Mouse (Mus musculus) spleen, postnatal 10 days (tissue): ENCODE measurements around the gene Pkdcc.

Source experiments
- DNase-seq, 2 experiments: peaks; one replicate each; pipeline ENCODE4 v3.0.0; 2021 to 2022; ENCODE audit warnings: low spot score in 2 of 2

Pkdcc gene

DNA sequence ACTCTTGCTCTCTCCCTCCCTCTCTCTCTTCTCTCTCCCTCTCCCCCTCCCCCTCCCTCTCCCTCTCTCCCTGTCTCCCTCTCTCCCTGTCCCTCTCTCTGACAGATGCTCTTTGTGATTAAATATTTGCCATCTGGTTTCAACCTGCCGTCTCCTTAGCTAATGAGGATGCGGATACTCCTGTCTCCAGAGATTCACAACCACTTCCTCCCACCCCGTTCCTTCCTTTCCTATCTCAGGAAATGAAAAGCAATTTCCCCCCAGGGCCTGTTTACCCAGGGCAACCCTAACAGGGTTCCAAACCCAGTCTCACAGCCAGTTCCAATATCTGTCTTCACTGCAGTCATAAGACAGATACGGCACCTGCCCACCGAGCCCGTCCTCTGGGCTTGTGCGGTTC, 31.0 kb downstream of the Pkdcc start:
- DNase-seq = no peak

DNA sequence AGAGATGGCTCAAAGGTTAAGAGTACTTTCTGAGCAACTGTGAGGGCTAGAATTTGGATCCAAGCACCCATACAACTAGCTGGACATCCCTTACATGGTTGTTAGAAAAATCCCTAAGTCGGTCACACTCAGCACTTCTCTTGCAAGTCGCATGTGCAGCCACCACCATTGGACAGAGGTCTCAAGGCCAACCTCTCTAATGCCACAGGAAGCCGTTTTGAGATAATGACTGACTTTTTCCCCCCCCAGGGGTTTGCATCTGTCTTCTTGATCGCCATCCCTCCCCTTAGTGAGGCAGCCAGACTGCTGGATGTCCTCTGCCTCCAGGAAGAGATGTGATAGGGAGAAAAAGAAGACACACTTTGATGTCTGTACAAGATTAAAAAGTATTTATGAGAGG, 32.1 kb downstream of the Pkdcc start:
- no peak for DNase-seq

DNA sequence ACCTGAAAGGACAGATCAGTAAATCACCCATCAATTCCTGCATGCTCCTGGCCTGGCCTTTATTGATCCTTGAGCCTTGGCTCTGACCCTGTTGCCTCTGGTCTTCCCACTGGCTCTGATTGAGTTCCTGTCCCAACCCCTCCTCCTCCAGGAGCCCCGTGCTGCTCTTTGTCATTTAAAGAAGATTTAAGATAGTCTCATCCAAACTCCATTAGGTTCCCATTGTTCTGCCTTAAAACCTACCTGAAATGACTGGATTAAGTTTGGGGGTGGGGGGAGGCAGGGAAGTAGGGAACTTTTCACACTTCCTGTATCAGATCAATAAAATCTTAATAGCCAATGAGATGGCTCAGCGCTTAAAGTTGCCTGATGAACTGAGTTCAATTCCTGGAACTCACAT, 33.4 kb downstream of the Pkdcc start:
- no peak for DNase-seq

DNA sequence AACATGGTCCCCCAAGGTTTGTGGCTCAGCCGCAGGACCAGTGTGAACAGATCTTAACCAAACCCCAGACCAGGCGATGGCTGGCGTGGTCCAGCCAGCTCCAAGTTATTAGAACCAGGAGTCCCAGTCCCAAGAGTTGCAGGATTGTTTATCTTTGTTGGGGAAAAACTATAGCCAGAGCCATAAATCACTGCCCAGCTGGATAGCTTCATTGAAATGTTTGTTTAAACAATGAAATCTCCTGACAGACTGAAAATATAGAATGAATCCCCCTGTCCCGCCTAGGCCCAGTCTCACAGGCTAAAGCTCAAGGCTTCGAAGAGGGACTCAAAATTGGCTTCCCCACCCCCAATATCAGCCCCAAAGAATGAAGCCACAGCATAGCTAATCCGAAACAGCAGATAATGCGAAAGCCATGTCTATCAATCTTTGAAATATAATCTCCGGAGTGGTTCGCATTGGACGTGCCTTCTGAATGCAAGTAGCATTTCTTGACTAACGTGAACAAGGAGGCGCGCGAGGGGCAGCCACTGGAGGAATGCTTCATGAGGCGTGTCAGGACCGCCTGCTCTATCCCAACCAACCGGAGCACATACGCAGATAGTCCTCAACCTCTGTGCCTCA, 35.9 kb downstream of the Pkdcc start:
- DNase-seq = no peak

DNA sequence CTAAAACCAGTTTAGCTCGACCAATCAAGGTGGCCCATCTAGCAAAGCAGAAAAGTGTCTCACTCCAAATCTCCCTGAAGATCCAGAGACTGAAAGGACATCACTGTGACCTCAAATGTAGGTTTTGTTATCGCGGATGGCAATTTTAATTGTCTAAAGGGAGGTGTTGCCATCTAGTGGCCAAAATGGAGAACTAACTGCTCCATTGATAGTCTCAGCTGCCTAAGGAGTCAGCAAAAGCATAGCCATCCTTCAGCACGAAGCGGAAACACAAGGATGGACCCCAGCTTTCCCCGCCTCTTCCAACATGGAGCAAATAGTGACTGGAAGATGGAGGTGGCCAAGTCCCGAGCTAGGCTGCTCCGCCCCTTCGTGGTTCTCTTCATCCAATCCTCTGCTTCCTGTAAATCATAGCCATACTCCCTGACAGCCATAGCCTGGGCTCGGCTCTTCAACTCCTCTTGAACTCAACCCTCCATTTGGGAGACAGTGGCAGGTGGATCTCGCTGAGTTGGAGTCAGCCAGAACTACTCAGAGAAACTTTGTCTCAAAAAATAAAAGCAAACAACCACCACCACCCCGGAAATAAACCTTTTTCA, 38.1 kb downstream of the Pkdcc start:
- no peak for DNase-seq

DNA sequence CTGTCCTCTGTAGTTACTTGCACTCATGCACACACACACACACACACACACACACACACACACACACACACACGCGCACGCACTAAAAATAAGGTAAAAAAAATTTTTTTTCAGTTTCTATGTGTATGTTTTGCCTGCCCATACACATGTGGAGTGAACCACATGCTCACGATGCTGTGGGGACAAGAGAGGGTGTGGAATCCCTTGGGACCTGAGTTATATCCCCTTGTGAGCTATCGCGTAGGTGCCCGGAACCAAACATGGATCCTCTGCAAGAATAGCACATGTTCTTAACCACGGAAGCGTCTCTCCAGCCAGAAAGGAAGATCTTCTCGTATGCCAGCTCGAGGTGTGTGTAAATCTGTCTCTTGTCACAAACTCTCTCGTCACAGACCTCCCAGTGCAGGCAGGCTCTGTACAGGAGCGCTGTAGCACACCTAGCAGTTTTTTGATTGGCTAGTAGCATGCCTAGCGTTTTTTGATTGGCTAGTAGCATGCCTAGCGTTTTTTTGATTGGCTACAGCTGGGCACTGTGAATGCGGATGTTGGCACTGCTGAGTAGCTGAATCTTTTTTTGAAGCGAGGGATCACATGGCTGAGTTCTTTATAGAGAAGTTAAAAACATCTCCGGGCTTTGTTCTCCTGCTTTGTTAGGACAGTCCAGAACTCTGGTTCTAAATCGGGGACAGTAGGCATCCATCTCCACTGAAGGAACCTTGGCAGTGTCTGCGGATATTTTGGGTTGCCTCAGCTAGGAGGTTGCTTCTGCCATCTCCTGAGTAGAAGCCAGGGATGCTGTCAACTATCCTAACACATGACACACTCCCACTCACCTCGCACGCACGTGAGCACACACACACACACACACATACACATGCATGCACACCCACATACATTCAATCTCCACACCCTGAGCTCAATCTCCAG, 52.4 kb downstream of the Pkdcc start:
- DNase-seq = peak; percentile 33 to 67

DNA sequence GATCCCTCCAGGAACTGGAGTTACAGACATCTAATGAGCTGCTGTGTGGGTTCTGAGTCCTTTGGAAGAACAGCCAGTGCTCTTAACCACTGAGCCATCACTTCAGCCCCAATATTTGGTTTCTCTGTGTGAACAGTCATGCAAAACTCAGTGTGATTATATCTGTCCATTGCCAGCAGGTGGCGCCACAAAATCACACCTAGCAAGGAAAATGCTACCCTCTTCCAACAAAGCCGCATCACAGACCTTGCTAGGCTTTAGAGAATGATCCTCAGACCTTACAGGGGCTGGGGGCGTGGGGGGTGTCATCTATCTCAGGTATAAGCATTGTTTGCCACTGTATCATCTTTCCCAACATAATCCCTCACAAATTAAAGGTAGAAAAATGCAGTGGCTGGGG, 56.4 kb downstream of the Pkdcc start:
- peak; percentile 65 to 89 for DNase-seq

DNA sequence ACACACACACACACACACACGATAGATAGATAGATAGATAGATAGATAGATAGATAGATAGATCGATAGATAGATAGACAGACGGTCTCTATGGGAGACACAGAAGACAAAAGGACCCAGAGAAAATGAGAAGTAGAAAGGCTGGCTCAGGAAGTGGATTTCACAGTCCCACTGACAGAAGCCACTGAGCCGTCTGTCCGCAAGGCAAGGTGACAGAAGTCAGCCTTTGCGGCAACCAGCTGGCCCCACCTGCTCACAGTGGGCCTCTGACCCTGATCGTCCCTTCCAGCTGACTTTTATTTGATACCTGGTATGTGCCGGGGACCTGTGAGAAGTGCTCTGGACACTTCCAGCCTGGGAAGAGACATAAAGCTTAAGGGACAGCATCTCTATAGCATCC, 57.5 kb downstream of the Pkdcc start:
- no peak for DNase-seq

DNA sequence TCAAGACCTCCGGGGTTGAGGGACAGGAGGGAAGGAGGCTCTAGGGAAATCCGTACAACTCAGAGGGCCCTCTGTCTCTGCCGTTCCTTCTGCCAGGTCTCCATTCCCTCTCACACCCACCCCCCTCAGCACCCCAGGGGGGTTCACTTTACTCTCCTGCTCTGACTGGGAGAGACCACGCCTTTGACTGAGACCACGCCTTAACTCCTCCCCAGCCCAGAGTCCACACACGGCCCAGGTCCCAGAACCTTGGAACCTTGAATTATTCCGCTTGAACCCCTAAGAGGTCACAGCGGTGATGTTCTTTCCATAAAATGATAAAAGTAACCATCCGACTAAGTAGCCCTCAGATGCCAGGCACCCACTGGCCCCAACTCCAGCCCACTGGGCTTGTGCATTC, 58.5 kb downstream of the Pkdcc start:
- DNase-seq = no peak

DNA sequence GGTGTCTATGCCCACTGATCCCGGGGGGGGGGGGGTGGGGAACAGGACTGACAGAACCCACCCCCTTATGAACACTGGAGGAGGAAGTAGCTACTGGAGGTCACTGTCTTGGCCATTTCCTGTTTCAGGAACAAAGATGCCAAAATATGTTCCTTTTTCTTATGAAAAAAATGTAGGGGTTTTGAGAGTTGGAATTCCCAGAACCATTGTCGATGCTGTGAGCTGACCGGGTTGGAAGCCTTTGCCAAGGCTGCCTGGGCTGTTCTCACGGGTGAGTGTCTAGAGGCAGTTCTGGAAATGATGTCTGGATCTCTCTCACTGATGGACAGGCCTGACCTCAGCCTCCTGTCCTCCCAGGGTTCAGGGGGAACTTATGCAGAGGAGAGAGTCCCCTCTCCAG, 59.0 kb downstream of the Pkdcc start:
- no peak for DNase-seq
